Mouse (Mus musculus) kidney, embryonic 16.5 days (tissue): ENCODE measurements around the gene Cdc25a. TPM values are rescaled to one million over a fixed set of nuclear protein-coding genes. Genes with fewer than 3 reads are reported as not detected.

Source experiments
- ATAC-seq: fragments of 200-750 bp; cut with Nextera tagmentation; 2 replicates; pipeline ENCODE4 v1.8.0; 2017; ENCODE audit warnings: moderate TSS enrichment; ENCODE audit not compliant: low FRiP score, low TSS enrichment
- H3K27ac ChIP-seq: fragments of 300-500 bp; sonication (generic); 2 replicates; pipeline ENCODE4 v1.5.1; 2014; ENCODE audit warnings: low read length
- H3K27me3 ChIP-seq: fragments of 300-500 bp; sonication (generic); 2 replicates; pipeline ENCODE4 v1.6.1; 2014; ENCODE audit warnings: low read length, control low read depth, mixed read lengths; ENCODE audit not compliant: insufficient read depth
- H3K36me3 ChIP-seq: fragments of 300-500 bp; sonication (generic); 2 replicates; pipeline ENCODE4 v1.6.1; 2014; ENCODE audit warnings: low read length, control low read depth, mixed read lengths; ENCODE audit not compliant: insufficient read depth
- H3K4me1 ChIP-seq: fragments of 300-500 bp; sonication (generic); 2 replicates; pipeline ENCODE4 v1.6.1; 2014; ENCODE audit warnings: low read length, control low read depth, mixed read lengths; ENCODE audit not compliant: insufficient read depth
- H3K4me2 ChIP-seq: fragments of 300-500 bp; sonication (generic); replicated peaks from 2 replicates; pipeline ENCODE4 v1.6.1; 2014; ENCODE audit warnings: low read depth, low read length
- H3K4me3 ChIP-seq: fragments of 300-500 bp; sonication (generic); 2 replicates; pipeline ENCODE4 v1.5.1; 2014; ENCODE audit warnings: mild to moderate bottlenecking, low read length
- H3K9ac ChIP-seq: fragments of 300-500 bp; sonication (generic); replicated peaks from 2 replicates; pipeline ENCODE4 v1.6.1; 2014; ENCODE audit warnings: low read length
- H3K9me3 ChIP-seq: fragments of 300-500 bp; sonication (generic); 2 replicates; pipeline ENCODE4 v1.6.1; 2016; ENCODE audit warnings: low read length, control low read depth
- WGBS: fragments of 180-500 bp; shearing (Covaris S2); extraction: QIAGEN DNeasy Blood & Tissue Kit; methylation state at CpG from one replicate; pipeline ENCODE4 v1.1.7; 2014; 5-methylcytosine and 5-hydroxymethylcytosine counted together
- polyA plus RNA-seq: library from polyadenylated mRNA; unstranded; fragments of >200 nt; fragmentation: Nextera tagmentation; extraction: Ambion mirVana; gene quantifications from 2 replicates; pipeline ENCODE4 v1.2.1, GENCODE M21; 2015

Gene Cdc25a
- polyA plus RNA-seq, 1 experiment from 2014 or later, result 24.3 TPM

GRCm38 (mm10) chr9:109929131-109929530 is 53.8 kb downstream of the Cdc25a start:
- Histone ChIP-seq H3K4me3 (no peak overlapping the region), H3K27ac (no peak overlapping the region), H3K36me3 (no peaks in the 10 kb centered on the region), H3K4me2 (no peak overlapping the region), H3K9ac (no peak overlapping the region), H3K27me3 (no peaks in the 10 kb centered on the region), H3K9me3 (no peaks in the 10 kb centered on the region), H3K4me1 (peaks cover 9% of the 10 kb centered on the region)
- no peak for ATAC-seq
- WGBS, result 95% methylated on average over 3 of the region's 3 CpGs

- no peak overlapping the region for H3K27ac ChIP-seq
- no peak overlapping the region for H3K4me2 ChIP-seq
- no peak overlapping the region for H3K4me3 ChIP-seq
- peaks cover 9% of the 10 kb centered on the region for H3K4me1 ChIP-seq
- ATAC-seq, result no peak
- no peaks in the 10 kb centered on the region for H3K27me3 ChIP-seq
- no peak overlapping the region for H3K9ac ChIP-seq
- no peaks in the 10 kb centered on the region for H3K36me3 ChIP-seq
- 95% methylated on average over 5 of the region's 5 CpGs for WGBS
- no peaks in the 10 kb centered on the region for H3K9me3 ChIP-seq
These were observed 54.7 kb downstream of the Cdc25a start for GRCm38 (mm10) chr9:109930063-109930462.

GRCm38 (mm10) chr9:109930752-109931151 is 55.4 kb downstream of the Cdc25a start:
- no peaks in the 10 kb centered on the region for H3K27me3 ChIP-seq
- H3K4me3 ChIP-seq, result peak overlapping the region; percentile 92
- H3K27ac ChIP-seq, result peak overlapping the region; percentile 95
- peaks cover 9% of the 10 kb centered on the region for H3K4me1 ChIP-seq
- no peaks in the 10 kb centered on the region for H3K36me3 ChIP-seq
- no peaks in the 10 kb centered on the region for H3K9me3 ChIP-seq
- peak overlapping the region; percentile 91 for H3K9ac ChIP-seq
- ATAC-seq, result no peak
- 50% methylated on average over 6 of the region's 6 CpGs for whole genome bisulfite sequencing
- H3K4me2 ChIP-seq, result peak overlapping the region; percentile 72

GRCm38 (mm10) chr9:109931257-109932171 is 56.1 kb downstream of the Cdc25a start, which contains the start of gene Map4:
Map4 (plus strand) TSS chr9:109931460.
- peak; percentile 98 for ATAC-seq
- WGBS, result under 1% methylated on average over 94 of the region's 94 CpGs

GRCm38 (mm10) chr9:109932361-109932755 is 57.0 kb downstream of the Cdc25a start:
- Histone ChIP-seq H3K36me3 (no peaks in the 10 kb centered on the region), H3K4me2 (peak overlapping the region; percentile 72), H3K27me3 (no peaks in the 10 kb centered on the region), H3K9me3 (no peaks in the 10 kb centered on the region), H3K27ac (peak overlapping the region; percentile 95), H3K9ac (peak overlapping the region; percentile 91), H3K4me3 (peak overlapping the region; percentile 92), H3K4me1 (peaks cover 14% of the 10 kb centered on the region)
- ATAC-seq, result no peak; the same call in 1 of the 2 replicates
- under 1% methylated on average over 20 of the region's 20 CpGs for WGBS

More at GRCm38 (mm10) chr9:109931257-109932171, 56.1 kb downstream of the Cdc25a start, which contains the start of gene Map4:
- no peaks in the 10 kb centered on the region for H3K27me3 ChIP-seq
- no peaks in the 10 kb centered on the region for H3K36me3 ChIP-seq
- no peaks in the 10 kb centered on the region for H3K9me3 ChIP-seq
- H3K9ac ChIP-seq, result peak within 1 kb of the TSS; percentile 91
- H3K27ac ChIP-seq, result peak within 1 kb of the TSS; percentile 95
- peak within 1 kb of the TSS; percentile 72 for H3K4me2 ChIP-seq
- H3K4me1 ChIP-seq, result peaks cover 14% of the 10 kb centered on the region
- H3K4me3 ChIP-seq, result peak within 1 kb of the TSS; percentile 92

- peak overlapping the region; percentile 92 for H3K4me3 ChIP-seq
- no peak for ATAC-seq
- WGBS, result under 1% methylated on average over 12 of the region's 12 CpGs
These were observed 57.5 kb downstream of the Cdc25a start for GRCm38 (mm10) chr9:109932756-109933375.

GRCm38 (mm10) chr9:109939401-109939800 is 64.0 kb downstream of the Cdc25a start:
- H3K4me3 ChIP-seq, result no peak overlapping the region
- H3K27ac ChIP-seq, result no peak overlapping the region
- no peak overlapping the region for H3K4me2 ChIP-seq
- no peaks in the 10 kb centered on the region for H3K27me3 ChIP-seq
- 96% methylated on average over 3 of the region's 3 CpGs for WGBS
- no peaks in the 10 kb centered on the region for H3K9me3 ChIP-seq
- H3K36me3 ChIP-seq, result no peaks in the 10 kb centered on the region
- H3K9ac ChIP-seq, result no peak overlapping the region
- 0 out of 2 replicates have a peak, but pooled peaks cover 5% of the 10 kb centered on the region for H3K4me1 ChIP-seq
- no peak for ATAC-seq

More at GRCm38 (mm10) chr9:109932756-109933375, 57.5 kb downstream of the Cdc25a start:
- Histone ChIP-seq H3K27ac (peak overlapping the region; percentile 95), H3K4me1 (peaks cover 14% of the 10 kb centered on the region), H3K27me3 (no peaks in the 10 kb centered on the region), H3K9me3 (no peaks in the 10 kb centered on the region), H3K4me2 (peak overlapping the region; percentile 72), H3K9ac (peak overlapping the region; percentile 91), H3K36me3 (no peaks in the 10 kb centered on the region)

- Histone ChIP-seq H3K4me3 (no peak overlapping the region), H3K36me3 (no peaks in the 10 kb centered on the region), H3K27ac (no peak overlapping the region), H3K9me3 (no peaks in the 10 kb centered on the region), H3K4me2 (no peak overlapping the region), H3K27me3 (no peaks in the 10 kb centered on the region), H3K4me1 (no peaks in the 10 kb centered on the region), H3K9ac (no peak overlapping the region)
- ATAC-seq, result no peak
- WGBS, result 82% methylated on average over 4 of the region's 4 CpGs
These were observed 67.4 kb downstream of the Cdc25a start for GRCm38 (mm10) chr9:109942796-109943195.
